Mouse (Mus musculus) neural tube, embryonic 15.5 days (tissue): Measurements from ENCODE around the gene Cdc27. TPM values are rescaled to one million over a fixed set of nuclear protein-coding genes. Genes with fewer than 3 reads are reported as not detected.
"Not testable (repeated sequence)": the region's sequence is repeated elsewhere in the genome, so short reads cannot be mapped to it uniquely, and the experiment has no call there.

Source experiments
- ATAC-seq: fragments of 200-750 bp; cut with Nextera tagmentation; 2 replicates; pipeline ENCODE4 v1.8.0; 2017; ENCODE audit warnings: mild to moderate bottlenecking, moderate TSS enrichment, moderate library complexity; ENCODE audit not compliant: low FRiP score
- H3K27ac ChIP-seq: fragments of 300-500 bp; sonication (generic); replicated peaks from 2 replicates; pipeline ENCODE4 v1.5.1; 2015; ENCODE audit warnings: mild to moderate bottlenecking, inconsistent platforms
- H3K27me3 ChIP-seq: fragments of 300-500 bp; sonication (generic); replicated peaks from 2 replicates; pipeline ENCODE4 v1.6.1; 2015; ENCODE audit warnings: inconsistent platforms
- H3K36me3 ChIP-seq: fragments of 300-500 bp; sonication (generic); 2 replicates; pipeline ENCODE4 v1.6.1; 2015; ENCODE audit warnings: inconsistent platforms
- H3K4me1 ChIP-seq: fragments of 300-500 bp; sonication (generic); 2 replicates; pipeline ENCODE4 v1.6.1; 2015; ENCODE audit warnings: inconsistent platforms
- H3K4me2 ChIP-seq: fragments of 300-500 bp; sonication (generic); 2 replicates; pipeline ENCODE4 v1.6.1; 2015; ENCODE audit warnings: inconsistent platforms, mild to moderate bottlenecking, moderate library complexity
- H3K4me3 ChIP-seq: fragments of 300-500 bp; sonication (generic); replicated peaks from 2 replicates; pipeline ENCODE4 v1.5.1; 2015; ENCODE audit warnings: mild to moderate bottlenecking, inconsistent platforms
- H3K9ac ChIP-seq: fragments of 300-500 bp; sonication (generic); replicated peaks from 2 replicates; pipeline ENCODE4 v1.6.1; 2015; ENCODE audit warnings: mild to moderate bottlenecking, inconsistent platforms
- H3K9me3 ChIP-seq: fragments of 300-500 bp; sonication (generic); replicated peaks from 2 replicates; pipeline ENCODE4 v1.6.1; 2016; ENCODE audit warnings: inconsistent platforms
- WGBS: fragments of 180-500 bp; shearing (Covaris S2); methylation state at CpG from one replicate; pipeline ENCODE4 v1.1.7; 2015; ENCODE audit warnings: mixed read lengths; 5-methylcytosine and 5-hydroxymethylcytosine counted together
- polyA plus RNA-seq: library from polyadenylated mRNA; unstranded; fragments of >200 nt; fragmentation: Nextera tagmentation; extraction: Ambion mirVana; gene quantifications from 2 replicates; pipeline ENCODE4 v1.2.1, GENCODE M21; 2015

Gene Cdc27
- polyA plus RNA-seq, 1 experiment from 2014 or later: 34.8 TPM

- no peaks in the 10 kb centered on the region for H3K9me3 ChIP-seq
- ATAC-seq: no peak
- 0 out of 2 replicates have a peak, but pooled peaks cover 4% of the 10 kb centered on the region for H3K36me3 ChIP-seq
- no peak overlapping the region for H3K27ac ChIP-seq
- H3K9ac ChIP-seq: no peak overlapping the region
- H3K4me1 ChIP-seq: peaks cover 25% of the 10 kb centered on the region
- 87% methylated on average over 2 of the region's 2 CpGs for WGBS
- no peak overlapping the region for H3K4me3 ChIP-seq
- no peaks in the 10 kb centered on the region for H3K27me3 ChIP-seq
- no peak overlapping the region for H3K4me2 ChIP-seq
Measured at GRCm38 (mm10) chr11:104544507-104544906, 5.9 kb downstream of the Cdc27 start.

DNA sequence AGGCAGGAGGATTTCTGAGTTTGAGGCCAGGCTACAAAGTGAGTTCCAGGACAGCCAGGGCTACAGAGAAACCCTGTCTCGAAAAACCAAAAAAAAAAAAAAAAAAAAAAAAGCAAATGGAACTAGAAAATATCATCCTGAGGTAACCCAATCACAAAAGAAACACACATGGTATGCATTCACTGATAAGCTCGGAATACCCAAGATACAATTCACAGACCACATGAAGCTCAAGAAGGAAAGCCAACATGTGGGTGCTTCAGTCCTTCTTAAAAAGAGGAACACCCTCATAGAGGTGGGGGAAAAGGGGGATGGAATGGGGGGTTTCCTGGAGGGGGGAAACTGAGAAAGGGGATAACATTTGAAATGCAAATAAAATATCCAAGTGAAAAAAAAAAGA, 7.1 kb downstream of the Cdc27 start:
- 98% methylated on average over 2 of the region's 2 CpGs for WGBS
- not testable (repeated sequence) for ATAC-seq

DNA sequence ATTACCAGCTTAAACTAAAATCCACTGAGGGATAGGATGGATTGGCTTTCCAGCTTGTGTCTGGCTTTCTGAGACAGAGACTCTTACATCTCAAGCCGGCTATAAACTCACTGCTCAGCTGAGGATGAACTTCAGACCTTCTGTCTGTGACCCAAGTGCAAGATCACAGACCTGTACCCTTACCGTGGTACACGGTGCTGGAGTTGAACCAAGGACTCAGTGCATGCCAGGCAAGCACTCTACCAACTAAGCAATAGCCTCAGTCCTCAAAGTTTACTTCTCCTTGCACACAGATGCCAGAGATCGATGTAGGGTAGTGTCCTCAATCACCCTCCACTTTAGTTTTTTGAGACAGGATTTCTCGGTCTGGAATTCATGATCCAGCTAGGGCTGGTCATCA, 10.6 kb downstream of the Cdc27 start:
- H3K4me2 ChIP-seq: no peak overlapping the region
- no peaks in the 10 kb centered on the region for H3K36me3 ChIP-seq
- no peak overlapping the region for H3K4me3 ChIP-seq
- no peak for ATAC-seq
- H3K9ac ChIP-seq: no peak overlapping the region
- WGBS: 99% methylated on average over 5 of the region's 5 CpGs
- H3K9me3 ChIP-seq: no peaks in the 10 kb centered on the region
- H3K27ac ChIP-seq: no peak overlapping the region
- H3K4me1 ChIP-seq: peaks cover 2% of the 10 kb centered on the region
- H3K27me3 ChIP-seq: no peaks in the 10 kb centered on the region

More for the DNA sequence above, 7.1 kb downstream of the Cdc27 start:
- not testable (repeated sequence) for H3K9me3 ChIP-seq, H3K4me3 ChIP-seq, H3K9ac ChIP-seq, H3K27me3 ChIP-seq, H3K4me2 ChIP-seq, H3K36me3 ChIP-seq, H3K27ac ChIP-seq
- peaks cover 15% of the 10 kb centered on the region for H3K4me1 ChIP-seq

DNA sequence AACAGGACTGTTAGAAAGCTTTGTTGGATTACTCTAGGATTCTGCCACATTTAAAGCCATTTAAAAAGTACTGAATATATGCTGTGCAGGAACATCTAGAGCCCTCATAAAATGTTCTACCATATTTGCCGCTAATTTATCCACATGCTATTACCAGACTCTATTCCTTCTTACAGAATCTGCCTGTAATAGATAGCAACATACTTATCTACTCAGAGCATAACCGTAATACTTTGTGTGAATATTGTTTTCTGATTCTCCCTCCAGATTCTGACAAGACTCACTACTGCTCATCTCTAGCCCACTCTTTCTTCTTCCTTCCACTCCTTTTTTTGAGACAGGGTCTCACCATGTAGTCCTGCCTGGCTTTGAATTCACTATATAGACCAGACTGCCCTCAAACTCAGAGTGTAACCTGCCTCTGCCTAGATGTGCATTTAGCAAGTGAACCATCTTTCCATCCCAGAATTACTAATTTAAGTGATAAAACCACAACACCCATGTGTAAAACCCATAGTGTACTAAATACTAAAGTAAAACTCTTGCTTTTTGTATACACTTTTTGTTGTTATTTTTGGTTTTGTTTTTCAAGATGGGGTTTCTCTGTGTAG, 12.4 kb downstream of the Cdc27 start:
- peaks cover 16% of the 10 kb centered on the region for H3K36me3 ChIP-seq
- H3K4me1 ChIP-seq: no peaks in the 10 kb centered on the region
- no peak for ATAC-seq
- 98% methylated on average over 2 of the region's 2 CpGs for WGBS
- H3K4me2 ChIP-seq: no peak overlapping the region
- H3K27ac ChIP-seq: no peak overlapping the region
- H3K4me3 ChIP-seq: no peak overlapping the region
- no peak overlapping the region for H3K9ac ChIP-seq
- H3K27me3 ChIP-seq: no peaks in the 10 kb centered on the region
- H3K9me3 ChIP-seq: no peaks in the 10 kb centered on the region

GRCm38 (mm10) chr11:104536843-104537242, 13.6 kb downstream of the Cdc27 start:
- peaks cover 26% of the 10 kb centered on the region for H3K36me3 ChIP-seq
- H3K9me3 ChIP-seq: no peaks in the 10 kb centered on the region
- ATAC-seq: no peak
- H3K4me3 ChIP-seq: no peak overlapping the region
- no peaks in the 10 kb centered on the region for H3K4me1 ChIP-seq
- H3K9ac ChIP-seq: no peak overlapping the region
- H3K27me3 ChIP-seq: no peaks in the 10 kb centered on the region
- no peak overlapping the region for H3K4me2 ChIP-seq
- WGBS: 90% methylated on average over 2 of the region's 2 CpGs
- H3K27ac ChIP-seq: no peak overlapping the region

DNA sequence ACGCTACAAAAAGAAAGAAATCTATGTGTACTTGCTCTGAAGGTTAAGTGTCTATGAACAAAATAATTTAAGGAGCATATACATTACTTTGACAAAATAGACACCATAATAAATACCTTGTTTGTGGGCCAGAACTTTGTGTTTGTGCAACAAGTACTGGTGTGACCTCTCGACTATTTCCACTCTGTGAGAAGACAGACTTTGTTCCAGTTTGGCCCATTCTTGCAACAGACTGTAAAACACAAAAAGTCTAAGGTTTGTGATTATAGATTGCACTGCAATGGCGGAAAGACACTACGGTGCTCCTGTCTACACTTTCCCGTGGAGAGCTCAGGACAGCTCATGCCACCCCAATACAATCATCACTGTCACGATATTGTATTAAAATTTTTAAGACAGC, 24.5 kb downstream of the Cdc27 start:
- Histone ChIP-seq H3K4me3 (no peak overlapping the region), H3K36me3 (peaks cover 58% of the 10 kb centered on the region), H3K4me2 (no peak overlapping the region), H3K27me3 (no peaks in the 10 kb centered on the region), H3K9ac (no peak overlapping the region), H3K27ac (no peak overlapping the region), H3K9me3 (no peaks in the 10 kb centered on the region), H3K4me1 (no peaks in the 10 kb centered on the region)
- WGBS: 96% methylated on average over 6 of the region's 6 CpGs
- no peak for ATAC-seq

DNA sequence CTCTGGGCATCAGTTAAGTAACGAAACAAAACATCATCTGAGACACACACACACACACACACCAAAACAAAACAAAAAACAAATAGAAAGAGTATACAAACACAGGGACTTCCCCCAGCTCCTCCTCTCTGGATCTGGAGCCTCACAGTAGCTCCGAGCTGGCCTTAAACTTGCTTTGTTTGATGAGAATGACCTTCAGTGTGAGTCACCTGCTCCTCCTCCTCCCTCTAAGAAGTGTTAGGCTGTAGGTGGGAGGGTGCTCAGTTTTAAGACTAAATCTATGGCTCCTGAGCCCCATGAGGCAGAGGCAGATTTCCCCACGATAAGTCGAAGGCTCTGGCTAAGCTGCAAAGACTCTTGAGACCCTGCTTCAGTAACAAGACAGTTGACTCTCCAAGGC, 38.0 kb downstream of the Cdc27 start:
- Histone ChIP-seq H3K9ac (no peak overlapping the region), H3K4me2 (no peak overlapping the region), H3K4me3 (no peak overlapping the region), H3K27ac (no peak overlapping the region), H3K9me3 (no peaks in the 10 kb centered on the region), H3K36me3 (peaks cover 73% of the 10 kb centered on the region), H3K27me3 (no peaks in the 10 kb centered on the region), H3K4me1 (no peaks in the 10 kb centered on the region)
- 88% methylated on average over 4 of the region's 4 CpGs for WGBS
- no peak for ATAC-seq

- no peak for ATAC-seq
- Histone ChIP-seq H3K27me3 (no peaks in the 10 kb centered on the region), H3K4me1 (no peaks in the 10 kb centered on the region), H3K9ac (no peak overlapping the region), H3K4me2 (no peak overlapping the region), H3K9me3 (no peaks in the 10 kb centered on the region), H3K36me3 (peaks cover 71% of the 10 kb centered on the region), H3K27ac (no peak overlapping the region), H3K4me3 (no peak overlapping the region)
- WGBS: 90% methylated on average over 2 of the region's 2 CpGs
Measured at GRCm38 (mm10) chr11:104510606-104511005, 39.8 kb downstream of the Cdc27 start.

GRCm38 (mm10) chr11:104508455-104508854, 42.0 kb downstream of the Cdc27 start:
- H3K27ac ChIP-seq: no peak overlapping the region
- no peak overlapping the region for H3K4me2 ChIP-seq
- no peaks in the 10 kb centered on the region for H3K27me3 ChIP-seq
- ATAC-seq: no peak
- 93% methylated on average over 4 of the region's 4 CpGs for whole genome bisulfite sequencing
- H3K4me3 ChIP-seq: no peak overlapping the region
- no peak overlapping the region for H3K9ac ChIP-seq
- peaks cover 68% of the 10 kb centered on the region for H3K36me3 ChIP-seq
- no peaks in the 10 kb centered on the region for H3K4me1 ChIP-seq
- H3K9me3 ChIP-seq: no peaks in the 10 kb centered on the region

DNA sequence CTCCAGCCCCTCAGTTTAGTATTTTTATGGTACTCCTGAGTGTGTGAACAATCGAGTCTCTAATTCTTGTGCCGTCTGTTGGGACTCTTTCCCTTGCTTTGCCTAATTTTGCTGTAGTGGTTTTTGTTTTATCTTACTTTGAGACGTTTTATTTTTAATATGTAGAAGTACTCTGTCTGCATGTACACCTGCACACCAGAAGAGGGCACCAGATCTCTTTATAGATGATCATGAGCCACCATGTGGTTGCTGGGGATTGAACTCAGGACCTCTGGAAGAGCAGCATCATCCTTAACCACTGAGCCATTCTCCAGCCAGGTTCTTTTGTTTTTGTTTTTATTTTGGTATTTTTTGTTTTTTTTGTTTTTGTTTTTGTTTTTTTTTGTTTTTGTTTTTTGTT, 62.1 kb downstream of the Cdc27 start:
- WGBS: 94% methylated on average over 3 of the region's 3 CpGs
- no peak overlapping the region for H3K27ac ChIP-seq

GRCm38 (mm10) chr11:104481971-104482370, 68.4 kb downstream of the Cdc27 start:
- Histone ChIP-seq H3K9ac (no peak overlapping the region), H3K27me3 (no peaks in the 10 kb centered on the region), H3K4me2 (no peak overlapping the region), H3K36me3 (no peaks in the 10 kb centered on the region), H3K27ac (no peak overlapping the region), H3K4me3 (no peak overlapping the region), H3K9me3 (0 out of 2 replicates have a peak, but pooled peaks cover 4% of the 10 kb centered on the region), H3K4me1 (no peaks in the 10 kb centered on the region)
- ATAC-seq: no peak
- 90% methylated on average over 8 of the region's 8 CpGs for WGBS

More for the DNA sequence above, 62.1 kb downstream of the Cdc27 start:
- no peaks in the 10 kb centered on the region for H3K27me3 ChIP-seq
- no peaks in the 10 kb centered on the region for H3K4me1 ChIP-seq
- H3K9ac ChIP-seq: no peak overlapping the region
- no peak overlapping the region for H3K4me3 ChIP-seq
- H3K9me3 ChIP-seq: no peaks in the 10 kb centered on the region
- no peak for ATAC-seq
- no peak overlapping the region for H3K4me2 ChIP-seq
- H3K36me3 ChIP-seq: no peaks in the 10 kb centered on the region

GRCm38 (mm10) chr11:104479505-104479904, 70.9 kb downstream of the Cdc27 start:
- Histone ChIP-seq H3K4me3 (no peak overlapping the region), H3K9me3 (0 out of 2 replicates have a peak, but pooled peaks cover 4% of the 10 kb centered on the region), H3K36me3 (no peaks in the 10 kb centered on the region), H3K4me1 (no peaks in the 10 kb centered on the region), H3K4me2 (no peak overlapping the region), H3K9ac (no peak overlapping the region), H3K27me3 (no peaks in the 10 kb centered on the region), H3K27ac (no peak overlapping the region)
- 50% methylated on average over 4 of the region's 4 CpGs for WGBS
- no peak for ATAC-seq
